Mouse (Mus musculus) erythroid progenitor cell, adult 5-6 weeks (primary cell): ENCODE results near the gene Caln1. TPM values are rescaled to one million over a fixed set of nuclear protein-coding genes. Genes with fewer than 3 reads are reported as not detected.
"Not testable (repeated sequence)": the region's sequence is repeated elsewhere in the genome, so short reads cannot be mapped to it uniquely, and the experiment has no call there.

Source experiments
- ATAC-seq: replicated peaks from 2 replicates; pipeline ENCODE4 v1.8.0; 2016; ENCODE audit warnings: moderate number of reproducible peaks, mild to moderate bottlenecking, moderate TSS enrichment, inconsistent platforms; ENCODE audit not compliant: poor library complexity, low FRiP score, severe bottlenecking
- total RNA-seq, 2 experiments: library from RNA; stranded (forward) in 1 of 2; stranded (reverse) in 1 of 2; fragments of 150-400 nt in 1 of 2; fragments of 186-747, 209-891 nt in 1 of 2; gene quantifications; 2 replicates each; pipeline versions ENCODE4 v1.2.3 to v1.2.4; 2015 to 2017; ENCODE audit warnings: low replicate concordance in 2 of 2

Gene Caln1
- total RNA-seq, 2 experiments from 2014 or later: not detected

DNA sequence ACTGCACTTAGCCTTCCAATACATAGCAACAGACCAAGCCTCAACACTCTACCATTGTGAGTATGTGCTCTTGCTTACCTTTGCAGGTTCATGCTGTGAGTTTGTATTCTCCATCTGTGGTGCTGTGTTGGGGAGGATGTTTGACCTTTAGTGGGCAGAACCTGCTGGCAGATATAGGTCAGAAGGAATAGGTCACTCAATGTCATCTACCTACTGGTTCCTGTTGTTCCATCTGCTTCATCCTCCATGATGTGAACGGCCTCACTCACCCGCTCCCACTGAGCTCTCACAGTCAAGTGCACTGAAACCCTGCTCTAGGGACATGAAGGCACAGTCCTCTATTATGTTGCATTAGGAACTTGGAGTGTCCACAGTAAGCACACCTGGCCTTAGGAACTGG, 141.3 kb downstream of the Caln1 start:
- no peak for ATAC-seq

GRCm38 (mm10) chr5:130515395-130515794, 146.1 kb downstream of the Caln1 start:
- no peak for ATAC-seq

- ATAC-seq: no peak
These were observed 151.3 kb downstream of the Caln1 start for GRCm38 (mm10) chr5:130520527-130520926.

- no peak for ATAC-seq
These were observed 158.2 kb downstream of the Caln1 start for GRCm38 (mm10) chr5:130527416-130527815.

DNA sequence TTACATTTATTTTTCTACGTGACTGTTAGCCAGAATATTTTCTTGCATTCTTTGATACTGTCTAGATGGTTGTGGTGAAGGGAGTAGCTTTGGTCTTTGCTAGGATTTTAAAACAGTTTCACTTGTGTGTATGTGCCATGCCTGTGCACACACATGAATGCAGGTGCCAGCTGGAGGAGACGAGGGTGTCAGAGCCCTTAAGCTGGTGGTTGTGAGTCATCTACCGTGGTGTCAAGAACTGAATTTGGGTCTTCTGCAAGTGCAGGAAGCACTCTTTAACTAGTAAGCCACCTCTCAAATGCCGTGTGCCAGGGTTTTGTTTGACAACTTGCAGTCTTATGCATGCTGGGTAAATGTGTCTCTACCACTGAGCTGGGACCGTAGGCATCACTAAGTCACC, 178.2 kb downstream of the Caln1 start:
- no peak for ATAC-seq

- no peak for ATAC-seq
These were observed 184.7 kb downstream of the Caln1 start for GRCm38 (mm10) chr5:130553916-130554315.

GRCm38 (mm10) chr5:130563146-130563545, 193.9 kb downstream of the Caln1 start:
- no peak for ATAC-seq

- no peak for ATAC-seq
These were observed 196.7 kb downstream of the Caln1 start for GRCm38 (mm10) chr5:130566002-130566401.

GRCm38 (mm10) chr5:130577581-130577980, 208.3 kb downstream of the Caln1 start:
- ATAC-seq: no peak

- ATAC-seq: no peak
These were observed 214.8 kb downstream of the Caln1 start for GRCm38 (mm10) chr5:130584042-130584441.

DNA sequence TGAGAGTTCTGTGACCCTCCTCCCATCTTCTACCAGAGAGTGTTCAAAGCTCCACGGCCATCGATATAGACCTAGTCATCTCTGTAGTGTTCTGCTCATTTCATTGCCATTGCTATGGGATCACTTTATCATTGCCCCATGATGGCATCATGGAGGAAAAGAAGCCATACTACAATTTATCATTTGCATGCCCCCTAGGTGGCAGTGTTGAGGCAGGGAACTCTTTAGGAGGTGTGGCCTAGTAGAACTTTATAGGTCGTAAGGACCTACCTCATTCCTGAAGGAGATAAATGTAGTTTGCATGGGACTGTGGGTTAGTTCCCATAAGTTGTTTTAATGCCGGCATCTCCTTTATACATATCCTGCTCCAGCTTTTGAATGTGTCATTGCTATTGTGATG, 217.0 kb downstream of the Caln1 start:
- no peak for ATAC-seq

GRCm38 (mm10) chr5:130596541-130596940, 227.3 kb downstream of the Caln1 start:
- no peak for ATAC-seq

GRCm38 (mm10) chr5:130613657-130614056, 244.4 kb downstream of the Caln1 start:
- ATAC-seq: no peak

DNA sequence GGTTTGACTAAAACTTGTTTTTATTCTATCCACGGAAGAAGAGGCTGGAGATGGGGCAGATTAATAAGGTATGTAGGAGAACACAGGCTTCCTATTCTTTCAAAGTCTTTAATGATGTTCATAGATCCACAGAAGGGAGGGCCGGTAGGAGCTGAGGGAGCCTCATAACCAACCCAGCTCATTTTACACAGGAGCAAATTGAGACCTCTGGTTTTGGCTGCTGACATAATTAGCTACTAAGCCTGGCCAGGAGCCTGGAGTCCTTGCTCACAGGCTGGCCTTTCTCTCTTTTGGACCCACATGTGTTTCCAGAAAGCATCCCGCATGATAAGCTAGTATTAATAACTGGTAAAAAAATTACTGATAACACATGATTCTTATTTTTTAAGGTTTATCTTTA, 245.0 kb downstream of the Caln1 start:
- no peak for ATAC-seq

- ATAC-seq: no peak
These were observed 250.8 kb downstream of the Caln1 start for GRCm38 (mm10) chr5:130620060-130620459.

DNA sequence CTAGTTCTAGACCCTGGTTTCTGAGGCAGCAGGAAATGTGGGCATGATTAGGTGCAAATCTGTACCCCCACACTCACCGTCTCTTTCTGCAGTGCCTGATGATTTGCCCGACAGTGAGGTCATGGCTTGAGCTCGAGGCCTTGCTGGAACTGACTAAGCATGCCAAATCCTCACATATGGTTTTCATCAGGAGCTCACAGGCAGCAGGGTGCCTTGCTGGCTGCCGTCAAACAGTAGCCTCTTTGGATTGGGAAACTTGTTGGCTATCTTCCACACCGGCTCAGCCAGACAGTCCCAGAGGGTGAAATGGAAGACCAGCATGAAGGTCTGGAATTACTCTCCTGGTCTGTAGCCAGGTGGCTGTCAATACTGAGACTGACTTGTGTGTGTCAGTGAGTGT, 254.0 kb downstream of the Caln1 start:
- no peak for ATAC-seq

GRCm38 (mm10) chr5:130627800-130628199, 258.5 kb downstream of the Caln1 start:
- no peak for ATAC-seq

DNA sequence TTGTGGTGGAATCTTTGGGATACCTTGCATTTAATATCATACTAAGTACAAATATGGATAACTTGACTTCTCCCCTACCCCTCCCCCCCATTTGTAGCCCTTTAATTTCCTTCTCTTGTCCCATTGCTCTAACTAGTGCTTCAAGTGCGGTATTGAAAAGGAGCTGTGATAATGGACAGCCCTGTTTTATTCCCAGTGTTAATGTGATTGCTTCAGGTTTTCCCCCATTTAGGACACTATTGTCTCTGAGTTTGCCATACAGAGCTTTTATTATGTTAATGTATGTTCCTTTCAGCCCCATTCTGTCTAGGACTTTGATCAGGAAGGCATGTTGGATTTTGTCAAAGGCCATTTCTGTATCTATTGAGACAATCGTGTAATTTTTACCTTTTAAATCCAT, 266.1 kb downstream of the Caln1 start:
- no peak for ATAC-seq

- ATAC-seq: no peak
These were observed 272.6 kb downstream of the Caln1 start for GRCm38 (mm10) chr5:130641881-130642280.

- ATAC-seq: not testable (repeated sequence)
These were observed 276.9 kb downstream of the Caln1 start for GRCm38 (mm10) chr5:130646126-130646525.

DNA sequence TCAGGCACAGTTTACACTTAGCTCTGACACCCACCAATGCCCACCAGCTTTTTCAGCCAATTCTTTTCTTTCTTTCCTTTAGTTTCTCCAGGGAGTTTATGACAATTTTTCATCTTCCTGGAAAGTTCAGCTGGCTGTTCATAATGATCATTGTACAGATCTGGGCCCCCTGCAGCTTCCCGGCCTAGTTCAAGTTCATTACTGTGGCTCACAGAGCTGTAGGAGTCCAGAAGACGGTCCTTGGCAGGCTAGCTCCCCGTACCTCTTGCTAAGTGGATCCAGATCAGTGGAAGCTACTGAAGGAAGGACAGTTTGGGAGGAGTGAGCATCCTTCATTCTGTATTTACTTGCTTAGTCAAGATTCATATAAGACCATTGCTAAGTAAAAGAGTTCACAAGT, 288.9 kb downstream of the Caln1 start:
- no peak for ATAC-seq

GRCm38 (mm10) chr5:130666091-130666490, 296.8 kb downstream of the Caln1 start:
- no peak for ATAC-seq

DNA sequence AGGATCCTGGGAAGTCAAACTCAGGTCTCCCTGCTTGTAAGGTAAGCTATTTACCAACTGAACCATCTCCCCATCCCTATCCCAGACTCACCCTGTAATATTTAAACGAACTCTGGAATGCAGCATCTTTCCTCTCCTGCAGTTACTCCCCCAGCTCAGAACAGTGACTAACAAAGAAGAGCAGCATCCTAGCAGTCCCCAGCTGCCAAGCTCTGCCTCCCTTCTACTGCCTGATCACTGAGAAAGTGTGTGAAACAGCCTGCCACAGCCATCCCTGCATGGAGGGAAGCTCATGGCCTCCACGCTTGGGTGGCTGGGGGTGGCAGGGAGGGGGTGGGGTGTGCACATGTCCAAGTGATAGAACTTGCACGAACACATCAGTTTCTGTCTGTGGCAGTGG, 303.3 kb downstream of the Caln1 start:
- ATAC-seq: no peak
